Mouse (Mus musculus): ENCODE measurements around the gene Npas2.

- no peak for TF ChIP-seq BHLHE40 (IDR thresholded peaks at IDR 0.05; ENCODE audit: borderline replicate concordance, low read depth, low read length)
- no peak for TF ChIP-seq USF1 (IDR thresholded peaks at IDR 0.05; ENCODE audit: low read depth, low read length)
- TF ChIP-seq POLR2A (IDR thresholded peaks at IDR 0.05; ENCODE audit: control insufficient read depth in 1 of 2, insufficient read depth in 1 of 2, low read depth in 1 of 2, low read length in 2 of 2, poor library complexity in 1 of 2): no peak; a peak in 1 of 4 replicates
- no peak for TF ChIP-seq CTCF (IDR thresholded peaks at IDR 0.05 in 2 of 3, conservative IDR thresholded peaks at IDR 0.05 in 1 of 3; ENCODE audit: control insufficient read depth in 1 of 3, insufficient read depth in 1 of 3, low read depth in 2 of 3, low read length in 3 of 3, poor library complexity in 1 of 3, severe bottlenecking in 1 of 3)
These were observed 182.6 kb downstream of the Npas2 start for GRCm38 (mm10) chr1:39376121-39376520.

Measured in MEL (cell line).